ENCODE assay signal across 23 mouse cellular contexts in the genomic region with DNA sequence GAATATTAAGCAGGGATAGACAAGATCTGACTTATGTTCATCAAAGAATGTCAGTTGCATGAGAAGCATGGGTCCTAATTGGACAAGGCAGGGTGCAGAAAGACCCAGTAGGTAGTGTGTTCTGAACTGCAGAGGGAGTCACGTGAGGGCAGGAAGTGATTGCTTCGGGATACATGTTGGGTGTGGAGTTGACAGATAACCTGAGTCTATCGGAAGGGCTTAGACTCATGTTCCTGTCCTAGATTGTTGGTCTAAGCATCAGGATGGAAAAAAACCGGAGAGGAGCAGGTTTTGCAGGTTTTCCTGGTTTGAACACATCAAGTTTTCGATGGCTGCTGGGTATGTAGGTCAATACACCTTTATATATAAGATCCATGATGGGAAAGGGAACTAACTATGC.
"Had no signal": no experiment of that assay in that cellular context is flagged by ENCODE, and none has a peak within 500 bp of the region (broad histone marks: within the 10 kb centered on the region; RNA-seq: fewer than 3 reads in every experiment).

No protein-coding gene starts in this region.

- H3K27me3 ChIP-seq: heart, embryonic 13.5 days; heart, embryonic 15.5 days; hindbrain, embryonic 13.5 days; hindbrain, embryonic 15.5 days; limb, embryonic 12.5 days had no signal

- ATAC-seq: forebrain, embryonic 16.5 days; hindbrain, postnatal 0 days had no signal

- H3K27ac ChIP-seq: heart, adult 2 months; heart, embryonic 13.5 days; heart, embryonic 15.5 days; hindbrain, embryonic 13.5 days; hindbrain, embryonic 15.5 days; hindbrain, postnatal 0 days; layer of hippocampus, adult 2 months; left cerebral cortex, adult 2 months; limb, embryonic 10.5 days; limb, embryonic 12.5 days had no signal

- H3K4me3 ChIP-seq: heart, adult 2 months; heart, embryonic 13.5 days; heart, embryonic 15.5 days; hindbrain, embryonic 13.5 days; hindbrain, embryonic 15.5 days; layer of hippocampus, adult 2 months; left cerebral cortex, adult 2 months; limb, embryonic 10.5 days; limb, embryonic 12.5 days had no signal

- H3K36me3 ChIP-seq: heart, embryonic 13.5 days; heart, embryonic 15.5 days; hindbrain, embryonic 13.5 days; hindbrain, embryonic 15.5 days; limb, embryonic 10.5 days; limb, embryonic 12.5 days had no signal

- H3K4me2 ChIP-seq: heart, embryonic 11.5 days; heart, embryonic 13.5 days; heart, embryonic 15.5 days; hindbrain, embryonic 13.5 days; hindbrain, embryonic 15.5 days; limb, embryonic 12.5 days had no signal

- H3K9me3 ChIP-seq: heart, embryonic 15.5 days; hindbrain, embryonic 15.5 days; limb, embryonic 10.5 days; limb, embryonic 12.5 days had no signal

- H3K9ac ChIP-seq: heart, embryonic 13.5 days; heart, embryonic 15.5 days; hindbrain, embryonic 13.5 days; hindbrain, embryonic 15.5 days; limb, embryonic 12.5 days had no signal

- DNase-seq: gastrocnemius, postnatal 14 days; gastrocnemius, postnatal 36 days; heart, adult 11 months; heart, adult 2 months; heart, postnatal 14 days; heart, postnatal 36 days; kidney, adult 18-20 months; kidney, adult 8-10 months; kidney, postnatal 10 days; kidney, postnatal 25 days; kidney, postnatal 4 days; liver had no signal

- H3K4me1 ChIP-seq: heart, embryonic 13.5 days; heart, embryonic 15.5 days; hindbrain, embryonic 13.5 days; hindbrain, embryonic 15.5 days; limb, embryonic 10.5 days; limb, embryonic 12.5 days had no signal
